Mouse (Mus musculus): ENCODE results near the gene Plekha1.

Plekha1 gene

GRCm38 (mm10) chr7:130859926-130860325, 5.6 kb upstream of the Plekha1 start:
- no peak for DNase-seq (ENCODE audit: low read depth, low spot score)

- DNase-seq (ENCODE audit: low read depth, low spot score), result no peak
Observed at GRCm38 (mm10) chr7:130860721-130861142, 4.8 kb upstream of the Plekha1 start.

GRCm38 (mm10) chr7:130862501-130862900, 3.1 kb upstream of the Plekha1 start:
- no peak for DNase-seq (ENCODE audit: low read depth, low spot score)

GRCm38 (mm10) chr7:130864711-130865110, 845 bp upstream of the Plekha1 start:
- no peak for DNase-seq (ENCODE audit: low read depth, low spot score)

- DNase-seq (ENCODE audit: low read depth, low spot score), result no peak
Observed at GRCm38 (mm10) chr7:130866640-130867039, 1.1 kb downstream of the Plekha1 start.

DNA sequence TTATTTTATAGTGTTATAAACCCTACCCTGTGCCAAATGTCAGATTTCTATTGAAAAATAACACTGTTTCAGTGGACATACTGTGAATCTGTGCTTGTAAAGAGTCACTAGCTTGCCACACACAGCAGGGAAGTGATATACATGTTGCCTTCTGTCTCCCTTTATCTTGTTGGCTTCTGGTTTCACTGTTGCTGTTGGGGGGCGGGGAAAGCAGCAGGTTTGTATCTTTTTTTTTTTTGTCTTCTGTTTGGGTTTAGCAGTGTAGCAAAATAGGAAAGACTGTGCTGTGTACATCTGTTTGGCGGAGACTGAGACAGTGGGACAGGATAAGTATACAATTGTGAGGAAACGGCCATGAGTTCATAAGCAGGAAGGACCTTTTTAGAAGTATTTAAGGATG, 1.7 kb downstream of the Plekha1 start:
- DNase-seq (ENCODE audit: low read depth, low spot score), result no peak

DNA sequence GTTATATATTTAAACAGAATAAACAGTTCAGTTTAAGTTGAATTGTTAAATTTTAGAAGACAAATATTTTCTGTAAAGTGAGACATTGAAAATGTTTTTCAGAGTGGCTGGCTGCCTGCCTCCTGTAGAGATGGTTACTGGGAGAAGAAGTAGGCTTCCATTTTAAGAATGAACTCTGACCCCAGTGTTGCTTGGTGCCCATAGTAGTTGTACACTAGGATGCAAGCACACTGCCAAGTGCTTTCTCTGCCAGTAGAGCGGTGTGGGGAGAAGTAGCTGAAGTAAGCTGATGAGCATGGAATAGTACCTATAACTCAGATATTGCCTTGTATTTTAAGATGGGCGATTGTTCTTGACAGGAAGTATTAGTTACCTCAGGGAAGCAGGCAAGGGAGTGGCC, 18.6 kb downstream of the Plekha1 start:
- no peak for DNase-seq (ENCODE audit: low read depth, low spot score)

DNA sequence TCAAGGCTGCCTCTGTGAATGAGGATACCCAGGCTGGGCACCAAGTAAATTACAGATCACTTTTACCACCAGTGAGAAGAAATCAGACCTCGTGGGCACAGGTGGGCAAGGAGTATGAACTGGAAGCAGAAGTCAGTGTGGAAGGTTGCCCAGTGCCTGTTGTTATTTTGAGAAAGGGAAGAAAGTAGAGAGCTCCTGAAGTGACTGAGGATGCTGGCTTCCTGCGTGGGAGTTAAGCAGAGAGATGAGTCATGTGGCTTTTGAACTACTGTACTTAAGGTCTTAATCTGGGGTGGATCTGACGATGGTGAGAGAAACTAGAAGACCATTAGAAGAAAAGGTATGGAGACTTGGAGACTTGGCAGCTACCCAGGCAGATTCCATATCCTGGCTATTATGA, 20.7 kb downstream of the Plekha1 start:
- DNase-seq (ENCODE audit: low read depth, low spot score), result no peak

- DNase-seq (ENCODE audit: low read depth, low spot score), result peak; percentile 55
Observed at GRCm38 (mm10) chr7:130887946-130888345, 22.4 kb downstream of the Plekha1 start.

DNA sequence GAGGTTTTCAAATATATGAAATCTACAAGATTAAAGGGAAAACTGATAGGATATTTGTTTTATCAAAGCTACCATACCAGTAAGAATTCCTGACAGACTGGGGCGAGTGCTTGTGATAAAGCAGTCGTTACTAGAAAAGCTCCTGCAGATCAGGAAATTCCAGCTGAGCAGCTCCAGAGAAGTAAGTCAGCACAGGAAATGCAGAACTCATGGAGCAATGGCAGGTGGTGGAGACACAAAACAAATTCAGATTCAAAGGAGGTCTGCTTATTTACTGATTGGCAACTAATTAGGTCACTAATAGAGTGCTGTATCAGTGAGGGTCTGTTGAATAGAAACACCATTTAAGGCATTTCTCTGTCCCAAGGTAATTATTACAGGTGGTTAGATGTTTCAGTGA, 25.3 kb downstream of the Plekha1 start:
- no peak for DNase-seq (ENCODE audit: low read depth, low spot score)

- no peak for DNase-seq (ENCODE audit: low read depth, low spot score)
Observed at GRCm38 (mm10) chr7:130892973-130893372, 27.4 kb downstream of the Plekha1 start.

GRCm38 (mm10) chr7:130894931-130895617, 29.5 kb downstream of the Plekha1 start:
- DNase-seq (ENCODE audit: low read depth, low spot score), result no peak

GRCm38 (mm10) chr7:130895618-130895945, 30.0 kb downstream of the Plekha1 start:
- DNase-seq (ENCODE audit: low read depth, low spot score), result no peak

GRCm38 (mm10) chr7:130896064-130896463, 30.5 kb downstream of the Plekha1 start:
- no peak for DNase-seq (ENCODE audit: low read depth, low spot score)

DNA sequence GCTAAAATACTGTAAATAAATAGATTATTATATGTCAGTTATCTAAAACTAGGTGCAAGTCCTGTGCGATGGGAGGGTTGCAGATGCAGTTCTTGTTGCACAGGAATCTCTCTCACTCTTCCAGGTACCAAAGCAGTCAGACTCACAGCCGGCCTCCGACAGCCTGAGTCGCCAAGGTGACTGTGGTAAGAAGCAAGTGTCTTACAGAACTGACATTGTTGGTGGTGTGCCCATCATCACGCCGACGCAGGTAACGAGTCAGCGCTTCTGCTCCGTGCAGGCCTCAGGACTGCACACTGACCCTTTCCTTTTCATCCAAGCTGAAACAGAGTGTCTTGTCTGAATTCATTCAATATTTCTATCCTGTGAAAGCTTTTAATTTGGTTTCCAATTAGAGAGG, 31.6 kb downstream of the Plekha1 start:
- DNase-seq (ENCODE audit: low read depth, low spot score), result no peak

DNA sequence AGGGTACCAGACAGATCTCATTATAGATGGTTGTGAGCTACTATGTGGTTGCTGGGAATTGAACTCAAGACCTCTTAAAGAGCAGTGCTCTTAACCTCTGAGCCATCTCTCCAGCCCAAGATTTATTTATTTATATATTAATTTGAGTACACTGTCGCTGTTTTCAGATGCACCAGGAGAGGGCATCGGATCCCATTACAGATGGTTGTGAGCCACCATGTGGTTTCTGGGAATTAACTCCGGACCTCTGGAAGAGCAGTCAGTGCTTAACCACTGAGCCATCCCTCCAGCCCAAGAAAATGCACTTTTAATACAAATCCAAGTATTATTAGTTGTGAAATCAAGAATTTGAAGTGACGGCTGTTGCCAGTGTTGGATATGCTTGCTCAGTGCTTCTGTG, 32.8 kb downstream of the Plekha1 start:
- DNase-seq (ENCODE audit: low read depth, low spot score), result no peak

GRCm38 (mm10) chr7:130900233-130900848, 34.8 kb downstream of the Plekha1 start:
- DNase-seq (ENCODE audit: low read depth, low spot score), result no peak

GRCm38 (mm10) chr7:130902929-130903328, 37.4 kb downstream of the Plekha1 start:
- no peak for DNase-seq (ENCODE audit: low read depth, low spot score)

- DNase-seq (ENCODE audit: low read depth, low spot score), result no peak
Observed at GRCm38 (mm10) chr7:130903505-130904074, 38.0 kb downstream of the Plekha1 start.

DNA sequence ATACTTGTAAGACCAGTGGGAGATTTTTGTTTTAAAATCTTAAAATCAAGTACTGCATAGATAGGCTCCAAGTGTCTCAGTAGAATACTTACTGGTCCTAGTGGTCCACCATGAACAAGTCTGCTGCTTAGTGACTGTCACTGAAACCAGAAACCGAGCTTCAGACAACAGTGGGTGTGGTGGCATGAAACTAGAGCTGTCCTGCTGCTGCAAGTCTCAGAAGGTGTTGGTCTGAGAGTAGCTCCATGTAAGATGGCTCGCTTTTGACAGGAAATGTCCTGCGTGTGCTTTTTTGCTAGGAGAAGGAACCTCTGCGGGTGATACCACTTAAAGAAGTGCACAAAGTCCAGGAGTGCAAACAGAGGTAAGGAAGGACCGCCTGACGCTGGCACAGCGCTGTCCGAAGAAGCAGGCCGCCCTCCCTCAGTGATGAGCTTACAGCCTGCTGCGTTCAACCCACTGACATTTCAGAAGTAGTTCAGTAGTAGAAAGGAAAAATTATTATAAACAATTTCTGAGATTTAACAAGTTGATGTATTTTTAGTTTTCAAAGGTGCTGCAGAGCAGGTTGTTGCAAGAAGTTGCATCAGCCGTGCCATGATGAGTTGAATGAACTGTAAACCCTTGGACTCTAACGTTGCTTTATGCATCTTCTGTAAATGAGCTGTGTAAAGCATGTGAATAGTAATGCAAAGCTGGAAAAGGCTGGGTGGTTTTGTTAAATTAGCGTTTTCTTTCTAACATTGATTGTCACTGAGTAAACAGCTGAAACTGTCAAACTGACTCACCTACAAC, 39.2 kb downstream of the Plekha1 start:
- no peak for DNase-seq (ENCODE audit: low read depth, low spot score)

DNA sequence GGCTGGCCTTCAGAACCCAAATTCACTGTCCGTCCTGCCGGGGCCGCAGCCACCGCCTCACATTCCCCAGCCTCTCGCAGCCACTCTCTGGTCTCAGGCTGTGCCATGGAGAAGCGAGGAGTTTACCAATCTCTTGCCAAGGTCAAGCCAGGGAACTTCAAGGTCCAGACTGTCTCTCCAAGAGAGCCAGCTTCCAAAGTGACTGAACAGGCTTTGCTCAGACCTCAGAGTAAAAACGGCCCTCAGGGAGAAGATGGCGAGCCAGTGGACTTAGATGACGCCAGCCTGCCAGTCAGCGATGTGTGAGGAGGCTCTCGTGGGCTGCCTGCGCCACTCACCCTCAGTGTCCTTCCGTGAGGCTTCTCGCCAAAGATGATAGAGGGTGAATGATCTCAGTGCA, 45.3 kb downstream of the Plekha1 start:
- no peak for DNase-seq (ENCODE audit: low read depth, low spot score)

DNA sequence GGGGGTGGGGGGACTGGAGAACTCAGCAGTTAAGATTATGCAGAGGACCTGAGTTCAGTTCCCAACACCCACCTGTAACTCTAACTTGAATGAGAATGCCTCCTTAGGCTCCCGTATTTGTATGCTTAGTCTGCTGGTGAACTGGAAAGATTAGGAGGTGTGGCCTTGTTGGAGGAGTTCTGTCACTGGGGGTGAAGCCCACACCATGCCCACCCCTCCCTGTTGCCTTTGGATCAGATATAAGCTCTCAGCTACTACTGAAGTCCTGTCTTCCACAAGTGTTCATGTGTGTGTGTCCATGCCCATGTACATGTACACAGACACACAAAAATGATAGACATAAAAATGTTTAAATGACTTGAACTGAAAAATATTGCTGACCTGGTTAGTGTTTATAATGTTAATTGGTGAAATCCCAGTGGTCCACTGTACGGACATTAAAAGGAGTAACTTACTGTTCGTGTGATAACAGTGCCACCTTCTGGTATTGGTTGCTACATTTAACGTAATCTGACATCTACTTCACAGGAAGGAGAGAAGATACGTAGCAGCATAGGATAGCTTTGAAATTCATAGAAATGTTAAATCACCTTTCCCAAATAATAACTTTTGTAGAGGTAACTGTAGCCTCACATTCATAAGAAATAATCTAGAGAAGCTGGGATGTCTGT, 49.3 kb downstream of the Plekha1 start:
- peak; percentile 65 for DNase-seq (ENCODE audit: low read depth, low spot score)

Measured in retina, postnatal 7 days (tissue).